Mouse (Mus musculus): Measurements from ENCODE around the gene Mtrf1l.

Gene Mtrf1l

GRCm38 (mm10) chr10:5823740-5824491 lies at the start of gene Mtrf1l:
Gene Mtrf1l, minus strand, starts transcription at chr10:5823910.
- peak; percentile 98 to 99 for DNase-seq

GRCm38 (mm10) chr10:5871081-5871480 lies 47.4 kb upstream of the Mtrf1l start:
- no peak for DNase-seq

GRCm38 (mm10) chr10:5867981-5868552 lies 44.4 kb upstream of the Mtrf1l start:
- DNase-seq: no peak

GRCm38 (mm10) chr10:5865996-5866395 lies 42.3 kb upstream of the Mtrf1l start:
- no peak for DNase-seq

GRCm38 (mm10) chr10:5862669-5863068 lies 39.0 kb upstream of the Mtrf1l start:
- DNase-seq: no peak

- no peak for DNase-seq
Observed at GRCm38 (mm10) chr10:5860849-5861248, 37.1 kb upstream of the Mtrf1l start.

GRCm38 (mm10) chr10:5859729-5860128 lies 36.0 kb upstream of the Mtrf1l start:
- peak in 1 of 2 experiments; percentile 4 for DNase-seq

GRCm38 (mm10) chr10:5857996-5858549 lies 34.4 kb upstream of the Mtrf1l start:
- no peak for DNase-seq

GRCm38 (mm10) chr10:5853290-5853868 lies 29.7 kb upstream of the Mtrf1l start:
- DNase-seq: no peak

- no peak for DNase-seq
Observed at GRCm38 (mm10) chr10:5846939-5847338, 23.2 kb upstream of the Mtrf1l start.

- peak in 1 of 2 experiments; percentile 62 for DNase-seq
Observed at GRCm38 (mm10) chr10:5841369-5841768, 17.7 kb upstream of the Mtrf1l start.

GRCm38 (mm10) chr10:5826336-5827025 lies 2.8 kb upstream of the Mtrf1l start:
- DNase-seq: no peak

- peak in 1 of 2 experiments; percentile 41 for DNase-seq
Observed at GRCm38 (mm10) chr10:5824779-5825178, 1.1 kb upstream of the Mtrf1l start.

GRCm38 (mm10) chr10:5823291-5823739 lies 395 bp downstream of the Mtrf1l start:
- DNase-seq: no peak

- DNase-seq: no peak
Observed at GRCm38 (mm10) chr10:5818772-5819171, 4.9 kb downstream of the Mtrf1l start.

- DNase-seq: no peak
Observed at GRCm38 (mm10) chr10:5815968-5816367, 7.7 kb downstream of the Mtrf1l start.

GRCm38 (mm10) chr10:5813724-5814123 lies 10.0 kb downstream of the Mtrf1l start:
- DNase-seq: no peak

GRCm38 (mm10) chr10:5807683-5808082 lies 16.0 kb downstream of the Mtrf1l start:
- DNase-seq: no peak

- DNase-seq: no peak
Observed at GRCm38 (mm10) chr10:5806996-5807395, 16.7 kb downstream of the Mtrf1l start.

GRCm38 (mm10) chr10:5806416-5806815 lies 17.3 kb downstream of the Mtrf1l start:
- DNase-seq: no peak

GRCm38 (mm10) chr10:5805731-5806307 lies 17.9 kb downstream of the Mtrf1l start:
- peak; percentile 92 to 94 for DNase-seq

- peak; percentile 95 to 97 for DNase-seq
Observed at GRCm38 (mm10) chr10:5805243-5805730, 18.4 kb downstream of the Mtrf1l start, which contains the start of gene Fbxo5. Gene Fbxo5, minus strand, starts transcription at chr10:5805600.

All from spleen, adult 18-20 months (tissue).